Mouse (Mus musculus): ENCODE measurements around the gene Sfr1. TPM values are rescaled to one million over a fixed set of nuclear protein-coding genes. Genes with fewer than 3 reads are reported as not detected.

Gene Sfr1
- total RNA-seq (2021): 10 to 100 TPM; 80.7 to 88.4 TPM
- long read RNA-seq, experiment 1, transcript Sfr1-201 (4 exons, 1,657 nt): major isoform, 55 of 125 reads
- long read RNA-seq, experiment 1, partial matches to known transcripts: 14 of 125 reads
- long read RNA-seq, experiment 1, other reads (novel, unspliced or antisense): 56 of 125 reads
- long read RNA-seq, experiment 2, transcript Sfr1-201 (4 exons, 1,657 nt): major isoform, 36 of 78 reads
- long read RNA-seq, experiment 2, partial matches to known transcripts: 2 of 78 reads
- long read RNA-seq, experiment 2, other reads (novel, unspliced or antisense): 40 of 78 reads

GRCm38 (mm10) chr19:47731071-47731881 lies at the start of gene Sfr1:
Gene Sfr1 (plus strand): TSS chr19:47731682.
- peak; percentile 99 for DNase-seq

- no peak for DNase-seq
Observed at GRCm38 (mm10) chr19:47689592-47689991, 41.9 kb upstream of the Sfr1 start.

GRCm38 (mm10) chr19:47691994-47692393 lies 39.5 kb upstream of the Sfr1 start, which contains the start of gene Col17a1:
Gene Col17a1 (minus strand): TSS chr19:47692094.
- no peak for DNase-seq

- no peak for DNase-seq
Observed at GRCm38 (mm10) chr19:47695725-47696124, 35.8 kb upstream of the Sfr1 start.

- no peak for DNase-seq
Observed at GRCm38 (mm10) chr19:47696411-47696810, 35.1 kb upstream of the Sfr1 start.

GRCm38 (mm10) chr19:47697067-47697466 lies 34.4 kb upstream of the Sfr1 start:
- no peak for DNase-seq

- no peak for DNase-seq
Observed at GRCm38 (mm10) chr19:47698266-47698665, 33.2 kb upstream of the Sfr1 start.

GRCm38 (mm10) chr19:47699743-47700142 lies 31.7 kb upstream of the Sfr1 start:
- peak; percentile 50 for DNase-seq

GRCm38 (mm10) chr19:47700509-47700908 lies 31.0 kb upstream of the Sfr1 start:
- DNase-seq: no peak

- no peak for DNase-seq
Observed at GRCm38 (mm10) chr19:47705080-47705771, 26.3 kb upstream of the Sfr1 start.

- DNase-seq: no peak
Observed at GRCm38 (mm10) chr19:47705772-47706309, 25.6 kb upstream of the Sfr1 start.

GRCm38 (mm10) chr19:47710376-47710775 lies 21.1 kb upstream of the Sfr1 start:
- DNase-seq: no peak

- no peak for DNase-seq
Observed at GRCm38 (mm10) chr19:47713457-47713856, 18.0 kb upstream of the Sfr1 start.

GRCm38 (mm10) chr19:47716144-47716543 lies 15.3 kb upstream of the Sfr1 start:
- no peak for DNase-seq

- DNase-seq: no peak
Observed at GRCm38 (mm10) chr19:47719147-47719546, 12.3 kb upstream of the Sfr1 start.

GRCm38 (mm10) chr19:47722471-47722870 lies 9.0 kb upstream of the Sfr1 start:
- DNase-seq: no peak

GRCm38 (mm10) chr19:47724903-47725302 lies 6.6 kb upstream of the Sfr1 start:
- no peak for DNase-seq

- DNase-seq: no peak
Observed at GRCm38 (mm10) chr19:47725643-47726140, 5.8 kb upstream of the Sfr1 start.

GRCm38 (mm10) chr19:47730691-47731070 lies 801 bp upstream of the Sfr1 start:
- DNase-seq: peak; percentile 72

- peak; percentile 83 for DNase-seq
Observed at GRCm38 (mm10) chr19:47731931-47732330, 449 bp downstream of the Sfr1 start.

GRCm38 (mm10) chr19:47747072-47747471 lies 15.6 kb downstream of the Sfr1 start:
- DNase-seq: no peak

GRCm38 (mm10) chr19:47748950-47749349 lies 17.5 kb downstream of the Sfr1 start:
- no peak for DNase-seq
